Mouse (Mus musculus): ENCODE data around the gene Cdh24.

- no peak for TF ChIP-seq POLR2A (IDR thresholded peaks at IDR 0.05; ENCODE audit: insufficient read depth, low read depth, low read length)
- no peak for TF ChIP-seq CTCF (IDR thresholded peaks at IDR 0.05; ENCODE audit: insufficient read depth, low read depth, low read length)
Measured at GRCm38 (mm10) chr14:54674317-54674716, 33.2 kb upstream of the Cdh24 start.

Measured in olfactory bulb, adult 2 months (tissue).